Mouse (Mus musculus) olfactory bulb, adult 2 months (tissue): Measurements from ENCODE around the gene Prkcd.

Experiments used
- CTCF ChIP-seq: fragments of 200-500 bp; IDR thresholded peaks from 2 replicates; pipeline ENCODE4 v1.5.1; 2012; ENCODE audit warnings: low read depth, mild to moderate bottlenecking, low read length, moderate library complexity; ENCODE audit not compliant: insufficient read depth
- POLR2A ChIP-seq: fragments of 200-500 bp; IDR thresholded peaks from 2 replicates; pipeline ENCODE4 v1.6.1; 2012; ENCODE audit warnings: mild to moderate bottlenecking, low read depth, low read length, moderate library complexity; ENCODE audit not compliant: insufficient read depth

DNA sequence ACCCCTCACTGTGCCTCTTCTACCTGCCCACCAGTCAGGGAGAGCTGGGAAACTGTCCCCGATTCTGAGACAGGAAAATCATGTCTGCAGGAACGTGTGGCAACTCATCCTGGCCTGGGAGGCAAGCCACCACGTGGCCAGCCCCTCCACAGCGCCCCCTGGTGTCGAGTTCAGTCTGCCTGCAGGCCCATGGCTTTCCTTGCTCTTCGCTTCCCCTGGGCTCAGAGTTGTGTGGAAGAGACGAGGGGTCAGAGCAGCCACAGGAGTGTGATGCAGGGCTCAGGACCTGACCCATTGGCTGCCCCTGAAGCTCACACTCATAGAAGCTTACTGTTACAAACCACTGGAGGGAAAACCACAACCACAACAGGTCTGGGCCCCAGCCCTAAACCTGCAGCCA is 13.5 kb downstream of the Prkcd start:
- TF ChIP-seq POLR2A, result no peak
- TF ChIP-seq CTCF, result peak; percentile 40; the same call in 1 of the 2 replicates
